Comparison of ENCODE assay signal across 11 mouse cellular contexts in genomic region chr17:88284477-88284876, GRCm38 (mm10).
"Had no signal": no experiment of that assay in that cellular context is flagged by ENCODE, and none has a peak within 500 bp of the region (broad histone marks: within the 10 kb centered on the region; RNA-seq: fewer than 3 reads in every experiment).

No protein-coding gene starts in this region.

- DNase-seq: kidney, adult 9 months; kidney, postnatal 36 days; left cerebral cortex, postnatal 4 days; lung, embryonic 14.5 days; lung, postnatal 10 days; right cerebral cortex, postnatal 4 days; thymus, postnatal 36 days had no signal

- ATAC-seq: inflammation-experienced regulatory T-cells, adult 6 months; intestine, postnatal 0 days; liver, embryonic 12.5 days; midbrain, embryonic 13.5 days had no signal
